Mouse (Mus musculus) brain, embryonic 14.5 days (tissue): ENCODE data around the gene Uckl1.

Experiments
- CTCF ChIP-seq: fragments of 200-500 bp; IDR thresholded peaks from 2 replicates; pipeline ENCODE4 v1.5.1; 2012; ENCODE audit warnings: inconsistent platforms, mild to moderate bottlenecking, moderate library complexity, borderline replicate concordance; ENCODE audit not compliant: insufficient read depth, insufficient read length; ENCODE audit errors: extremely low read depth
- POLR2A ChIP-seq: fragments of 200-500 bp; IDR thresholded peaks from 2 replicates; pipeline ENCODE4 v1.6.1; 2012; ENCODE audit warnings: mild to moderate bottlenecking, inconsistent platforms, borderline replicate concordance; ENCODE audit not compliant: poor library complexity, insufficient read depth, insufficient read length, severe bottlenecking; ENCODE audit errors: extremely low read depth

DNA sequence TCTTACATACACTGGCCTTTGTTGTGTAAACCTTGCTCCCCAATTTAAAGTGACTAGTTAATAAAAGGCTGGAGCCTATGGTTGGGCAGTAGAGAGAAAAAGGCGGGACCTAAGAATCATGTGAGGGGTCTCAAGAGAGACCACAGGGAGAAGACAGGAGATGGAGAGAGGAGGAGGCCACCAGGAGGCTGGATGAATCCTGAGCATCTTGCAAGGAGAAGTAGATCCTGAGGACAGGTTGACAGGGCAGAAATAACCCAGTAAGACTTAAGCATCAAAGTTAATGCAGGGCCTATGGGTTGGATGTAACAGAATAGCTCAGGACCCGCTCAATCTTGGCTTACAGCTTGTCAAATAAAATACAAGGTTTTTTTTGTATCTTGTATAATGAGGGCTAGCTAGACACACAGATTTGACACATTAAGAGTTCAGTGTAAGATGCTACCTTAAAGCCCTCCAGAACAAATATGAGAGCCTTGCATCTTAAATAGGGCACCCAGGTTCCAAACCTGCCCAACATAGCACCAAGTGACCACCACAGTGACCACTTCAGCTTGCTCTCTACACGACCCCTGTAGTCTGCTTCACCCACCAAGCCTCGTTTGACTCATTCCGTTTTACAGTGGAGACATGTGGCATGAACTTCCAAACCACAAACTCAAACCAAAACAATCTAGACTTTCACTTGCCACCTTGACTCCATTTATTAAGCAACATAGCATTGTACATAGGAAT, 34.2 kb upstream of the Uckl1 start:
- TF ChIP-seq POLR2A (no peak), CTCF (no peak)
